Comparison of ENCODE assay signal across 8 mouse cellular contexts in genomic region chr2:156313153-156313552, GRCm38 (mm10). TPM values are rescaled to one million over a fixed set of nuclear protein-coding genes. Genes with fewer than 3 reads are reported as not detected.
A peak's percentile ranks its signal among the peaks of the same experiment; 100 is the strongest.
DNase-seq lines count a peak whose midpoint lies in the region; ATAC-seq and TF ChIP-seq lines count a peak whose summit lies in the region.

No protein-coding gene starts in this region.

- H3K9ac ChIP-seq in embryonic facial prominence, embryonic 14.5 days (ENCODE audit: low read depth, low read length), result peak overlapping the region; percentile 91
- H3K9ac ChIP-seq in limb, embryonic 14.5 days (ENCODE audit: low read depth, low read length, severe bottlenecking), result peak overlapping the region; percentile 91; the same call in 1 of the 2 replicates

- WGBS in embryonic facial prominence, embryonic 14.5 days, result 56% methylated on average over 3 of the region's 3 CpGs
- 48% methylated on average over 3 of the region's 3 CpGs for WGBS in limb, embryonic 14.5 days

- H3K9me3 ChIP-seq in erythroblast, embryonic 14.5 days (ENCODE audit: control insufficient read depth, low read length), result peaks cover 4% of the 10 kb centered on the region; the same call in 1 of the 2 replicates
- H3K9me3 ChIP-seq in embryonic facial prominence, embryonic 14.5 days (ENCODE audit: control insufficient read depth, low read length), result no peaks in the 10 kb centered on the region
- H3K9me3 ChIP-seq in limb, embryonic 14.5 days (ENCODE audit: control insufficient read depth, low read length), result no peaks in the 10 kb centered on the region

- peaks cover 9% of the 10 kb centered on the region for H3K36me3 ChIP-seq in erythroblast, embryonic 14.5 days (ENCODE audit: control insufficient read depth)
- H3K36me3 ChIP-seq in embryonic facial prominence, embryonic 14.5 days (ENCODE audit: control insufficient read depth, insufficient read depth, low read length), result 0 out of 2 replicates have a peak, but pooled peaks cover 3% of the 10 kb centered on the region
- peaks cover 7% of the 10 kb centered on the region for H3K36me3 ChIP-seq in limb, embryonic 14.5 days (ENCODE audit: control insufficient read depth, insufficient read depth, low read length)

- no peak overlapping the region for H3K27ac ChIP-seq in embryonic facial prominence, embryonic 14.5 days (replicated peaks; ENCODE audit: low read depth, low read length)
- H3K27ac ChIP-seq in limb, embryonic 14.5 days (replicated peaks; ENCODE audit: low read depth, low read length), result no peak overlapping the region; the same call in 1 of the 2 replicates

- no peaks in the 10 kb centered on the region for H3K27me3 ChIP-seq in erythroblast, embryonic 14.5 days (ENCODE audit: control insufficient read depth)
- H3K27me3 ChIP-seq in embryonic facial prominence, embryonic 14.5 days (replicated peaks; ENCODE audit: control insufficient read depth, insufficient read depth, low read length), result no peaks in the 10 kb centered on the region
- no peaks in the 10 kb centered on the region for H3K27me3 ChIP-seq in limb, embryonic 14.5 days (ENCODE audit: control insufficient read depth, insufficient read depth, low read length)

- no peak for TF ChIP-seq POLR2A in limb, embryonic 14.5 days (IDR thresholded peaks at IDR 0.05; ENCODE audit: borderline replicate concordance, extremely low read depth, insufficient read depth, insufficient read length)

- ATAC-seq in erythroblast, adult 5-6 weeks (replicated peaks; ENCODE audit: low FRiP score, poor library complexity, severe bottlenecking), result no peak
- no peak for ATAC-seq in embryonic facial prominence, embryonic 14.5 days (ENCODE audit: low read depth)
- ATAC-seq in limb, embryonic 14.5 days (ENCODE audit: low FRiP score, low read depth), result no peak

- DNase-seq in 3T3-L1 (ENCODE audit: low read depth, low spot score), result peak; percentile 63
- no peak for DNase-seq in embryonic facial prominence, embryonic 14.5 days (ENCODE audit: low spot score)
- no peak for DNase-seq in limb, embryonic 14.5 days (ENCODE audit: low spot score)
- DNase-seq in frontal cortex, postnatal 14 days (ENCODE audit: low spot score in 2 of 2), result no peak
- no peak for DNase-seq in kidney, adult 11 months
- no peak for DNase-seq in adrenal gland, adult 2 months

- peak overlapping the region; percentile 92 for H3K4me2 ChIP-seq in embryonic facial prominence, embryonic 14.5 days (ENCODE audit: low read depth, low read length)
- H3K4me2 ChIP-seq in limb, embryonic 14.5 days (replicated peaks; ENCODE audit: low read depth, low read length, severe bottlenecking), result peak overlapping the region; percentile 80

- H3K4me1 ChIP-seq in erythroblast, embryonic 14.5 days (ENCODE audit: control insufficient read depth), result peaks cover 25% of the 10 kb centered on the region
- 0 out of 2 replicates have a peak, but pooled peaks cover 5% of the 10 kb centered on the region for H3K4me1 ChIP-seq in embryonic facial prominence, embryonic 14.5 days (ENCODE audit: control insufficient read depth, insufficient read depth, low read length)
- H3K4me1 ChIP-seq in limb, embryonic 14.5 days (ENCODE audit: control insufficient read depth, insufficient read depth, low read length), result peaks cover 7% of the 10 kb centered on the region

- H3K4me3 ChIP-seq in erythroblast, embryonic 14.5 days (replicated peaks), result peak overlapping the region; percentile 88
- H3K4me3 ChIP-seq in embryonic facial prominence, embryonic 14.5 days (ENCODE audit: low read depth, low read length), result peak overlapping the region; percentile 89
- H3K4me3 ChIP-seq in limb, embryonic 14.5 days (replicated peaks; ENCODE audit: low read length), result peak overlapping the region; percentile 93

RNA-seq across cellular contexts. Expression of gene Scand1, which starts 0.6 kb away (rescaled TPM):
- 85.2 and 101 TPM in 2 replicates for polyA plus RNA-seq in erythroblast, embryonic 14.5 days (2012)
- total RNA-seq in erythroblast, adult 5-6 weeks (2015; ENCODE audit: low replicate concordance), result 2.3 TPM in 1 of 2 replicates, not detected in the other
- 1.9 and 16.4 TPM in 2 replicates for total RNA-seq in erythroblast, adult 5-6 weeks (2017; ENCODE audit: low replicate concordance)
- 59.8 and 65.1 TPM in 2 replicates for polyA plus RNA-seq in embryonic facial prominence, embryonic 14.5 days (2014; fragmentation: Nextera tagmentation; extraction: Ambion mirVana)
- 97.7 and 144 TPM in 2 replicates for polyA plus RNA-seq in limb, embryonic 14.5 days (2012; rRNA removed)
- polyA plus RNA-seq in limb, embryonic 14.5 days (2014; fragmentation: Nextera tagmentation; extraction: Ambion mirVana), result 74.1 and 78.7 TPM in 2 replicates
- 100 to 1,000 TPM; 106 to 129 TPM for total RNA-seq in adrenal gland, adult 2 months (2021)
- polyA plus RNA-seq in adrenal gland, adult 2 months (2012; rRNA removed), result 580 and 627 TPM in 2 replicates

RNA-seq across cellular contexts. Expression of gene Cnbd2, which starts 1.1 kb away (rescaled TPM):
- polyA plus RNA-seq in erythroblast, embryonic 14.5 days (2012), result not detected in 2 replicates
- 0.38 and 1.0 TPM in 2 replicates for total RNA-seq in erythroblast, adult 5-6 weeks (2015; ENCODE audit: low replicate concordance)
- total RNA-seq in erythroblast, adult 5-6 weeks (2017; ENCODE audit: low replicate concordance), result 1.4 TPM in 1 of 2 replicates, not detected in the other
- polyA plus RNA-seq in embryonic facial prominence, embryonic 14.5 days (2014; fragmentation: Nextera tagmentation; extraction: Ambion mirVana), result 3.8 and 3.9 TPM in 2 replicates
- 2.0 and 2.2 TPM in 2 replicates for polyA plus RNA-seq in limb, embryonic 14.5 days (2012; rRNA removed)
- 4.4 and 4.6 TPM in 2 replicates for polyA plus RNA-seq in limb, embryonic 14.5 days (2014; fragmentation: Nextera tagmentation; extraction: Ambion mirVana)
- total RNA-seq in adrenal gland, adult 2 months (2021), result 1 to 10 TPM; 1.7 to 2.2 TPM
- polyA plus RNA-seq in adrenal gland, adult 2 months (2012; rRNA removed), result 0.59 and 0.65 TPM in 2 replicates
